Mouse (Mus musculus): ENCODE results near the gene Ifit3b.
A peak's percentile ranks its signal among the peaks of the same experiment; 100 is the strongest.
"Not testable (repeated sequence)": the region's sequence is repeated elsewhere in the genome, so short reads cannot be mapped to it uniquely, and the experiment has no call there.

Ifit3b gene

DNA sequence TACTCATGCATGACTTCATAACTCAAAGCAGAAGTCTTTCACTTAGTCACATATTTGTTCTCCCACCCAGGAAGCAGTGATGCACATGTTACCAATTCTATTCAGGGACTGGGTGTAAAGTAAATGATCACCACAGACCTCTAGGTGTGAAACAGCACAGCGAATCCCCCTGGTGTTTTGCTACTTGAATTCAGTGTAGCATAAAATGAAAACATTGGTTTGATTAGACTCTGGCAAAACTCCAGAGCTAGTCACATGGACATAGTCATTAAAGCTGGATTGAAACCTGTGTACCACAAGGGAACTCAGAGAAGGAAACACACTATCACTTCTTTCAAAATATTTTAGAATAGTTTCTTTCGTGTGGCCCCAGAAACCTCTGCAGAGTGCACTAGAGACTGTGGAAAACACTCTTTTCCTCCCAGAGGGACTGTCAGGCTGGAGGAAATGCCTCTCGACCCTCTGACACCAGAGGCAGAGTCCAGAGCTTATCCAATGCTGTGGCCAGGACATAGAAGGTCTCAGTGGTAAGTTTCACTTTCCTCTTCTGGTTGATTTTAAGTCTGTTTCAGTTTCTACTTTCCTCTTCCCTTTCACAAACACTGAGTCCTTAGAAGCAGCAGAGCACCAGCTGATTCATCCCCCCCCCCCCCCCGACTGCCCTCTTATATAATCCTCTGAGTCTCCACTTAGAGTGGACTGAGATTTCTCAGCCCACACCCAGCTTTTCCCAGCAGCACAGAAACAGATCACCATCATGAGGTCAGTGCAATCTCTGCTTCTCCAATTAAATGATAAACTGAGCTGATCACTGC, at the start of gene Ifit3b:
Gene Ifit3b, plus strand, starts transcription at position 734 of the 815 bp plus-strand sequence.
- peak; percentile 48 to 69 for DNase-seq

GRCm38 (mm10) chr19:34562556-34562955, 45.2 kb upstream of the Ifit3b start:
- no peak for DNase-seq

DNA sequence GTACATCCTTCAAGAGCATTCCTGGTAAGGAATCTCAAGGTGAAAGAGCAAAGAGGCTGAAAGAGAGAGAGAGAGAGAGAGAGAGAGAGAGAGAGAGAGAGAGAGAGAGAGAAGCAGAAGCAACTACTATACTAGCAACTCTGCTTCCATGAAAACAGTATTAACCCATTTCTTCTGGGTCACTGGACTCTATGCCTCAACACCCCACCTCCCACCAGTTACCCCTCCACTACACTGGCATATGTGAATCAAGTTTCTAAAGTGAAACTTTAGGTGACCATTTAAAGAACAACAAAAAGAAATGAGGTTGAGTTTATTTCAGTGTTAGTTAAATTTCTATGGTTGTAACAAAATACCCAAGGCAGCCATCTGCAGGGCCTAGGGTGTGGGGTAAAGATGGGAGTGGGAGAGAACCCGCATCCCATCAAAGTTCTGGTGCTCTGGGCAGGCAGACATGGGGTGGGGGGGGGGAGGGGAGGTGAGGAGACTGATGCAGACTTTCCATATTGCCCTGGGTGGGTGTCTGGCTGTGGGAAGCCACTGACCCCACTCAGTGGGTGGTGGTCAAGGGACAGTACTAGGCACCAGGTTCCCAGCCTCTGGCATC, 41.5 kb upstream of the Ifit3b start:
- DNase-seq: no peak

GRCm38 (mm10) chr19:34568988-34569895, 38.5 kb upstream of the Ifit3b start:
- DNase-seq: no peak

DNA sequence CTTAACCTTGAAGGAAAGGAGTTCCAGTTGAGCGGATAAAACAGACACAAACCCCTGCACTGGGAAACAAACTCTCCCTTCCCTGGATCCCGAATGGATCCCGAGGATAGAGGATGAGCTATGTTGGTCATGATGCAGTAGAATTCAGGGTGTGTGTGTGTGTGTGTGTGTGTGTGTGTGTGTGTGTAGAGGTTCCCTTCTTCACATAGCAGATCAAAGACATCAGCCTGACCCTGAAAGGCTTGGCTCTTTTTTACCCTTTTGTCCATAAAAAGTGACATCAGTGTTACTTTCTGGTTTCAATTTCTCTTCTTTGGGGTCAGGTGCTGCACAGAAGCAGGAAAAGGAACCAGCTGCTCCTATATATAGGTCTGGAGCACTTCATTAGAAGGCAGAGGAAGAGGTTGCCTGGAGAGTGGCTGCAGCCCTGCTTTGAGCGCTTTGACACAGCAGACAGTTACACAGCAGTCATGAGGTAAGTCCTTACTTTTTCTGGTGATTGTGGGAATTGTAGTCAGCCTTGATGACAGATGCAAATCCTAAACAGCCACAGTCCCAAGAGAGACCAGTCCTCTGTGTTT, 37.8 kb upstream of the Ifit3b start:
- DNase-seq: peak in 1 of 2 experiments; percentile 23

- no peak for DNase-seq
Observed at GRCm38 (mm10) chr19:34571080-34571479, 36.7 kb upstream of the Ifit3b start.

GRCm38 (mm10) chr19:34573650-34574049, 34.1 kb upstream of the Ifit3b start:
- DNase-seq: no peak

DNA sequence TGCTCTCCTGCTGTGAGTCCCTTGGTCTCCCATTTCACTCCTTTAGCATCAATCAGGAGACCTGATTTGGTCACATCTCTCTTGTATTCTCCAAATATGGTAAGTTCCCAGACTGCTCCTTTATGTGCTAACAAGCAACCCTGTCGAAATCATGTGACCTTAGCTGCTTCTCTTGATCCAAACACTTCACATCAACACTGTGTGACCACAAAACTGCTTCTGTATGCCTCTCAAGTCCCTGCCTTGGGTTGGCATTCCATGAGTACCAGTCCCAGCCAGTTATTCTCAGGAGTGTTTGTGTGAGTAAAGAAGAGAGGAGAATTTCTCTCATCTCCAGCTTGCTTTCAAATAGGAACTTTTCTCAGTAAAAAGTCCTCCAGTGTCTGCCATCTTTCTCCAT, 30.6 kb upstream of the Ifit3b start:
- DNase-seq: no peak

- DNase-seq: not testable (repeated sequence)
Observed at GRCm38 (mm10) chr19:34582696-34583095, 25.1 kb upstream of the Ifit3b start.

DNA sequence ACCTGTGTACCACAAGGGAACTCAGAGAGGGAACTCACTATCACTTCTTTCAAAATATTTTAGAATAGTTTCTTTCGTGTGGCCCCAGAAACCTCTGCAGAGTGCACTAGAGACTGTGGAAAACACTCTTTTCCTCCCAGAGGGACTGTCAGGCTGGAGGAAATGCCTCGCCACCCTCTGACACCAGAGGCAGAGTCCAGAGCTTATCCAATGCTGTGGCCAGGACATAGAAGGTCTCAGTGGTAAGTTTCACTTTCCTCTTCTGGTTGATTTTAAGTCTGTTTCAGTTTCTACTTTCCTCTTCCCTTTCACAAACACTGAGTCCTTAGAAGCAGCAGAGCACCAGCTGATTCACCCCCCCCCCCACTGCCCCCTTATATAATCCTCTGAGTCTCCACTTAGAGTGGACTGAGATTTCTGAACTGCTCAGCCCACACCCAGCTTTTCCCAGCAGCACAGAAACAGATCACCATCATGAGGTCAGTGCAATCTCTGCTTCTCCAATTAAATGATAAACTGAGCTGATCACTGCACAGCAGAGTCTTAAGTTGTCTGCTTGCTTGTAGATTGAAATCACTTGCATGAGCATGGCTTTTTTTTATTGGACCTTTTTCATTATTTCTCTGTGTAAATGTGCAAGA, 24.5 kb upstream of the Ifit3b start, which contains the start of gene Ifit3:
Gene Ifit3, plus strand, starts transcription at position 406 of the 641 bp plus-strand sequence.
- peak; percentile 21 to 49 for DNase-seq

DNA sequence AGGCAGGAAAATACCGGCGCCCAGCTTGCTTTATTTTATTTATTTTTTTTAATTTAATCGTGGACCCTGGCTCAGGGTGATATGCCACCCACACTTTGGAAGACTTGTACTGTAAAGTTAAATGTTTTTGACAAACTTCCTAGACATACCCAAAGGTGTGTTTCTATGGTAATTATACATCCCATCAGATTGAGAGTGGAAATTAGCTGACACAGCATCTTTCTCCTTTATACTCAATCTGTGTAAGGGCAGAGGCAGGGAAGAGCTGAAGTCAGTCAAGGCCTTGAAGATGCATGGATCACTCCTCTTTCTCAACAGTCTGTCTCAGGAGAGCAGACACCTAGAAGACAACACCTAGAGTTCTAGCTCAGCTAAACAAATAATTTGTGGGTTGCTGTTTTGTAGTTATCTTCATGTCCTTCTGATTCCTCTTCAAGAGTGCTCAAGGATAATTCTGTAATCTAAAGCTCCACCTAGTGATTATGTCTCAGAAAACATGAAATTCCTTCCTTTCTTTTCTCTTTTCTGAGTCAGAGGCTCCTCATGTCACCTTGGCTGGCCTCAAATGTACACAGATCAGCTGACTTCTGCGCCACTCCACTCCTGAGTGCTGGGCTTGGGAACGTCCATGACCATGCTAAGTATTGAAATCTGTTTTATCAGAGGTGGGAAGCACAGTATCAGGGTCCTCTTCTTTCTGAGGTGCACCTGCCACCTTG, 21.9 kb upstream of the Ifit3b start:
- not testable (repeated sequence) for DNase-seq

GRCm38 (mm10) chr19:34587898-34588692, 19.7 kb upstream of the Ifit3b start:
- DNase-seq: not testable (repeated sequence)

- no peak for DNase-seq
Observed at GRCm38 (mm10) chr19:34588959-34589358, 18.8 kb upstream of the Ifit3b start.

DNA sequence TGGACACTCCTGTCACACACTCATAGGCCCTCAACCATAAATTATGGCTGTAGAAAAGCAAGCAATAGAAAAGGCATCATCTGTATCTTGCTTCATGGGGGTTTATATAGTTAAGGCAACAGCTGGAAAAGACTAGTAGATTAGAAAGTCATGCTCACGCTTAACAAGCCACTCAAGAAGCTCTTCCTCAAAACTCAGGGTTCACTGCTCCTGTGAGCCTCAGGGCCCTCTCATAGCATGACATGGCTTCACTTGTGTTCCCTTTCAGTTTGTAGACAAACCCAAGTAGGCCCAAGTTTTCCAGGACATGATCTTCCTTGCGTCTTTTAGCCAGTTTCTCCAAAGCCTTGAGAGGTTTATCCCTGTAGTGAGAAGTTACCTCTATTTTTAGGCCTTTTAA, 14.3 kb upstream of the Ifit3b start:
- no peak for DNase-seq

- not testable (repeated sequence) for DNase-seq
Observed at GRCm38 (mm10) chr19:34594523-34594922, 13.2 kb upstream of the Ifit3b start.

GRCm38 (mm10) chr19:34596811-34597210, 11.0 kb upstream of the Ifit3b start:
- no peak for DNase-seq

- DNase-seq: no peak
Observed at GRCm38 (mm10) chr19:34598341-34598740, 9.4 kb upstream of the Ifit3b start.

DNA sequence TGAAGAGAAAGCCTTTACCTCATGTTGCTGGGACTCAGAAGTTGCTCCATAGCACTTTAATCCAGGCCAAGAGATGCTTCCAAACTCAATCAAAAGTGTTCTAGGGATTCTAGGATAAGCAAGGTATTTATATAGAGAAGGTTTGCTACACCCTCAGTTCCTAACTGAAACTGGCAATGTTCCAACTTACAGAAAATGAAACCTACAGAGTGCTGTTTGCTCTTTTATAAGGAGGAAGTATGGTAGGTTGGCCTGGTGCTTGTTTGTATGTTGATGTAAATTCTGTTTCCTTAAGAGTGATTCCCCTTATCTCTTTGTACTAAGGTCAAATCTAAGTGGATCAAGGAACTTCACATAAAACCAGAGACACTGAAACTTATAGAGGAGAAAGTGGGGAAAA, 8.5 kb upstream of the Ifit3b start:
- not testable (repeated sequence) for DNase-seq

- not testable (repeated sequence) for DNase-seq
Observed at GRCm38 (mm10) chr19:34601888-34602287, 5.9 kb upstream of the Ifit3b start, which contains the start of gene Ifit1bl1. Gene Ifit1bl1, minus strand, starts transcription at chr19:34601956.

DNA sequence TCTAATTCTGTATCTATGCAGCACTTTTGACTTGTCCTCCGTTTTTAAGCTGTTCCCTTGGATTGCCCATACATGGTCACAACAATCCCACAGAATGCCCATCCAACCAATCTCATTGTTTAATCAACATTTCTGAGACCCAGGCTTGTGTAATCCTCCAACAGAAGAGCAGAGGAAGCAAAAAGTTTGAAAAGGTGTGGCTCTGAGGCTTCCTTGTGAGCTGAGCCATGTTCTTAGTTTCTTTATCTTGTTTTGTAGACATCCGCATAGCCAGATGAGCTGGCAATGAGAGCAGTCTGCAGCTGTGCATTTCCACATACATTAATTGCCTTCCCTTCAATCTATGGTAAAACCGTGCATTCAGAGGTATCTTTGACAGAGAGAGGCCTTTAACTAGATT, 2.3 kb upstream of the Ifit3b start:
- DNase-seq: no peak

Measured in kidney, postnatal 4 days (tissue).